Mouse (Mus musculus) testis, adult 2 months (tissue): ENCODE data around the gene Cops7a. TPM values are rescaled to one million over a fixed set of nuclear protein-coding genes. Genes with fewer than 3 reads are reported as not detected.

ENCODE experiments used
- H3K27ac ChIP-seq: fragments of 200-500 bp; 2 replicates; pipeline ENCODE4 v1.5.1; 2012; ENCODE audit warnings: low read depth, low read length; ENCODE audit not compliant: control insufficient read depth, insufficient read depth
- H3K27me3 ChIP-seq: fragments of 200-500 bp; 2 replicates; pipeline ENCODE4 v1.6.1; 2012; ENCODE audit warnings: mild to moderate bottlenecking, low read length, moderate library complexity; ENCODE audit not compliant: control insufficient read depth, insufficient read depth
- H3K36me3 ChIP-seq: fragments of 200-500 bp; 2 replicates; pipeline ENCODE4 v1.6.1; 2012; ENCODE audit warnings: mild to moderate bottlenecking, low read length; ENCODE audit not compliant: control insufficient read depth, insufficient read depth
- H3K4me1 ChIP-seq: fragments of 200-500 bp; 2 replicates; pipeline ENCODE4 v1.6.1; 2012; ENCODE audit warnings: low read length; ENCODE audit not compliant: control insufficient read depth, insufficient read depth
- H3K4me3 ChIP-seq: fragments of 200-500 bp; 2 replicates; pipeline ENCODE4 v1.5.1; 2012; ENCODE audit warnings: low read depth, mild to moderate bottlenecking, low read length, moderate library complexity, mixed read lengths; ENCODE audit not compliant: control insufficient read depth
- CTCF ChIP-seq: fragments of 200-500 bp; IDR thresholded peaks from 2 replicates; pipeline ENCODE4 v1.5.1; 2012; ENCODE audit warnings: low read depth, mild to moderate bottlenecking, inconsistent platforms, low read length, moderate library complexity; ENCODE audit not compliant: control insufficient read depth, insufficient read depth, insufficient replicate concordance
- POLR2A ChIP-seq: fragments of 200-500 bp; IDR thresholded peaks from 2 replicates; pipeline ENCODE4 v1.6.1; 2012; ENCODE audit warnings: low read depth, mild to moderate bottlenecking, inconsistent platforms, low read length, moderate library complexity; ENCODE audit not compliant: control insufficient read depth
- polyA plus RNA-seq: library from polyadenylated mRNA; depleted of rRNA; stranded (reverse); fragments of >200 nt; gene quantifications from 2 replicates; pipeline ENCODE4 v1.2.3, GENCODE M21; 2012

Cops7a gene
- polyA plus RNA-seq, 1 experiment, result 387 TPM

GRCm38 (mm10) chr6:124993365-124993764 is 28.0 kb upstream of the Cops7a start:
- no peak for TF ChIP-seq CTCF
- no peak for TF ChIP-seq POLR2A
- Histone ChIP-seq H3K4me1 (peaks cover 17% of the 10 kb centered on the region), H3K27me3 (0 out of 2 replicates have a peak, but pooled peaks cover 2% of the 10 kb centered on the region), H3K36me3 (no peaks in the 10 kb centered on the region), H3K4me3 (no peak overlapping the region), H3K27ac (no peak overlapping the region)

DNA sequence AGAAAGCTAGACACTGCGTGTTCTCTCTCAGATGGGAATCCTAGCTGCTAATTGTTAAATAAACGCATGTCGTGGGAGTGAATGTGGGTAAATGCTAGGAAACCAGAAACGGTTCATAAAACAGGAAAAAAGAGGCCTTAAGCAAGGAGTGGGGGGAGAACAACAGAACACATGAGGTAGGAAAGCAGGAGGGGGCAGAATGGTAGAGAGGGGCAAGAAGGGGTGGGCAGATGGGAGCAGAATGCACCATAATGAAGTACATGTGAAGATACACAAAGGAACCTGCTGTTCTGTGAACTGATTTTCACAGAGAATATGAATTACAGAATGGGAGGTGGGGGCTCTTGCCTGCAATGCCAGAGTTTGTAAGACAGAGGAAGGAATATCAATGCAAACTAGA is 26.9 kb upstream of the Cops7a start:
- H3K36me3 ChIP-seq, result no peaks in the 10 kb centered on the region
- H3K4me1 ChIP-seq, result peaks cover 11% of the 10 kb centered on the region
- no peak overlapping the region for H3K4me3 ChIP-seq
- H3K27ac ChIP-seq, result no peak overlapping the region
- no peak for TF ChIP-seq CTCF
- TF ChIP-seq POLR2A, result no peak
- 0 out of 2 replicates have a peak, but pooled peaks cover 2% of the 10 kb centered on the region for H3K27me3 ChIP-seq

- TF ChIP-seq CTCF (no peak), POLR2A (no peak)
Observed at GRCm38 (mm10) chr6:124967766-124968165, 2.4 kb upstream of the Cops7a start.

DNA sequence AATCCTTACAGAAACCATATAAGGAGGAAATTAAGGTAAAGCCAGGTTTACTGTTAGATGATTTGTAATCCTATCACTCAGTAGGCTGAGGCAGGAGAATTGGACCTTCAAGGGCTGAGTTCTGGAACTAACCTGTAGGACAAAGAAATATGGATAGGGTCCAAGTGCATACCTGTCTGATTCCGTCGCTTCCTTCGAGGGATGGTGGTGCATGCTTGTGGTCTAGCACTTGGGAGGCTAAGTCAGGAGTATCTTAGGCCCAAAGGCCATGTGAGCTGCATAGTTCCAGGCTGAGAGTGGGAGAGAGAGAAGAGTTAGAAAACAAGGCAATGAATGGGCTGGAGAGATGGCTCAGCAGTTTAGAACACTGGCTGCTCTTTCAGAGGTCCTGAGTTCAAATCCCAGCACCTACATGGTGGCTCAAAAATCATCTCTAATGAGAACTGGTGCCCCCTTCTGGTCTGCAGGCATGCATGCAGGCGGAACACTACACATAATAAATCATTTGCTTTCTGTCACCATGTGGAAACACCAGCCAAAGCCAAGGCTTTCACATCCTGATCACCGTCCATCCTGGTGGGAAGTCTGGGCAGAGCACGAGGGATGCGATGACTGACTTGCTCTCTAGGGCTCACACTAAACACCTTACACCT is 1.3 kb upstream of the Cops7a start:
- Histone ChIP-seq H3K27me3 (no peaks in the 10 kb centered on the region), H3K36me3 (no peaks in the 10 kb centered on the region; the same call in 1 of the 2 replicates), H3K27ac (no peak overlapping the region), H3K4me1 (peaks cover 5% of the 10 kb centered on the region), H3K4me3 (no peak overlapping the region)
- no peak for TF ChIP-seq CTCF
- no peak for TF ChIP-seq POLR2A

More at GRCm38 (mm10) chr6:124967766-124968165, 2.4 kb upstream of the Cops7a start:
- Histone ChIP-seq H3K27ac (no peak overlapping the region), H3K4me1 (peaks cover 5% of the 10 kb centered on the region), H3K36me3 (no peaks in the 10 kb centered on the region; the same call in 1 of the 2 replicates), H3K27me3 (no peaks in the 10 kb centered on the region), H3K4me3 (no peak overlapping the region)

- peak overlapping the region; percentile 96 for H3K4me3 ChIP-seq
- TF ChIP-seq POLR2A, result no peak
- no peak for TF ChIP-seq CTCF
Observed at GRCm38 (mm10) chr6:124965747-124966146, 409 bp upstream of the Cops7a start.

DNA sequence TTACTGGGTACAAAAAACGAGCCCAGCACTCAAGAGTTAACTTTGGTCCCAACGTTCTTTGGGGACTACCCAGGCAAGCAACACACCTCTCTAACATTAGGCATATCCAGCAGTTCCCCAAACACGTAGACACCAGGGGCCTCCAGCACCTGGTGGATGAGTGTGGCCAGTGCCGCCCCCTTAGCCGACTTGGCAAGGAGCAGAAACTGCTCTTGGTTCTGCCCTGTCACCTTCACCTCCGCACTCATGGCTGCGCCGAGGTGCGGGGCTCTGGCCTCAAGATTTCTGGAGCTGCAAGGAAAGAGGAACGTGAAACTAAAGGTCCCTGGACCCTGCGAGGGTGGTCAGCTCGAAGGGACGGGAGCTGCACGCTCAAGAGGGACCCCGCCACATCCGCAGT is 700 bp downstream of the Cops7a start:
- Histone ChIP-seq H3K4me1 (peaks cover 5% of the 10 kb centered on the region), H3K27ac (peak overlapping the region; percentile 94), H3K4me3 (peak overlapping the region; percentile 96), H3K36me3 (peaks cover 4% of the 10 kb centered on the region; the same call in 1 of the 2 replicates), H3K27me3 (no peaks in the 10 kb centered on the region)
- TF ChIP-seq CTCF (no peak), POLR2A (no peak)

More at GRCm38 (mm10) chr6:124965747-124966146, 409 bp upstream of the Cops7a start:
- no peaks in the 10 kb centered on the region; the same call in 1 of the 2 replicates for H3K36me3 ChIP-seq
- no peaks in the 10 kb centered on the region for H3K27me3 ChIP-seq
- peaks cover 5% of the 10 kb centered on the region for H3K4me1 ChIP-seq
- H3K27ac ChIP-seq, result peak overlapping the region; percentile 86

DNA sequence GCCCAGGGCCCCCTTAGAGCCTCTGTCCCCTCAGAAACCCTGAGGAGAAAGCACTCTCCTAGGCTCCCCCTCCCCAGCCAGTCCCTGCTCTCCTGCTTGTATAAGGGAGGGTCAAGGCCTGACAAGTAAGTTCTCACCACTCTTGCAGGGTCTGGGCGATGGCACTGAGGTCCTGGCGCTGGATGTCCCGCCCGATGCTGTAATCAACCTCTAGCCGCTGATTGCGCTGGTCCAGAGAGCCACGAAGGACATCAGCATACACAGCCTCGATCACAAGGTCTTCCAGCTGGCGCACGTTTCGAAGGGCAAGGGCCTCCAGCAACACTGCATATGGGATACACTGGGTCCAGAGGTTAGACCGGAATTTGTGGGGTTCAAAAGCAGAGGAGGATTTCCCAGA is 4.3 kb downstream of the Cops7a start:
- Histone ChIP-seq H3K36me3 (peaks cover 4% of the 10 kb centered on the region), H3K27ac (no peak overlapping the region), H3K4me1 (peaks cover 5% of the 10 kb centered on the region), H3K4me3 (no peak overlapping the region), H3K27me3 (no peaks in the 10 kb centered on the region)
- TF ChIP-seq POLR2A (no peak), CTCF (no peak)

GRCm38 (mm10) chr6:124959960-124960359 is 5.4 kb downstream of the Cops7a start:
- Histone ChIP-seq H3K27ac (no peak overlapping the region), H3K36me3 (peaks cover 4% of the 10 kb centered on the region), H3K27me3 (no peaks in the 10 kb centered on the region), H3K4me3 (no peak overlapping the region), H3K4me1 (peaks cover 5% of the 10 kb centered on the region)
- TF ChIP-seq POLR2A (no peak), CTCF (no peak)
